Mouse (Mus musculus) lung, postnatal 0 days (tissue): ENCODE measurements at regions not wholly inside any gene's neighbourhood (a gene's known extent, or its start where the extent isn't known, plus 50 kb on each side); places are given as distances from the start of the nearest gene placed in this dataset.

Experiments used
- CTCF ChIP-seq: IDR thresholded peaks from 2 replicates; pipeline ENCODE4 v1.5.1; 2016; ENCODE audit warnings: antibody characterized with exemption, mild to moderate bottlenecking
- EP300 ChIP-seq: IDR thresholded peaks from 2 replicates; pipeline ENCODE4 v1.6.1; 2016; ENCODE audit warnings: antibody characterized with exemption, mild to moderate bottlenecking, control low read depth

- TF ChIP-seq CTCF (no peak), EP300 (no peak)
These were observed 191.6 kb upstream of the Itga4 start for GRCm38 (mm10) chr2:79063641-79064040.
